Mouse (Mus musculus): ENCODE results near the gene Rassf2.

DNA sequence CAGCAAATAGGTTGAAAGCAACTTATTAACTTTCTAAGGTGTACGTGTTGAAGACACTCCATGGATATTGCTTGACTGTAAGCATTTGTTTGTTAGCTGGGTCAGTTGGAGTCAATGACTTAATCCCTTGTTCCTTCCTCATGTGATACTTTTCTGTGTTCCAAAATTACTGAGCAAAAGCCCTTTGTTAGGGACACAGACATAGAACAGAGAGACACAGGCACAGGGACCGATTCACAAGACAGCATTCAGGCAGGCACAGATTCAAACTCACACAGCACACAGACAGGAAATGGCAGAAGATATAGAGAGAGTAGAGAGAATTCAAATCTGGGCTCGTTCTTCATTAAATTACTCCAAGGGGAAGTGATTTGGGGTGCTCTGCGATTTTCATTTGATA, 17.3 kb upstream of the Rassf2 start:
- no peak for TF ChIP-seq FLI1 (IDR thresholded peaks at IDR 0.05; ENCODE audit: low read length)
- TF ChIP-seq GATA1 (IDR thresholded peaks at IDR 0.05; ENCODE audit: borderline replicate concordance, low read length): no peak

Data from megakaryocyte, embryonic 14.5 days (primary cell).